Mouse (Mus musculus) embryonic facial prominence, embryonic 12.5 days (tissue): ENCODE data around the gene Mb21d2. TPM values are rescaled to one million over a fixed set of nuclear protein-coding genes. Genes with fewer than 3 reads are reported as not detected.

Experiments used
- ATAC-seq: fragments of 200-750 bp; cut with Nextera tagmentation; 2 replicates; pipeline ENCODE4 v1.8.0; 2017; ENCODE audit not compliant: insufficient number of reproducible peaks, insufficient read depth, low FRiP score, low TSS enrichment
- H3K27ac ChIP-seq: fragments of 300-500 bp; sonication (generic); 2 replicates; pipeline ENCODE4 v1.5.1; 2016; ENCODE audit warnings: mild to moderate bottlenecking
- H3K27me3 ChIP-seq: fragments of 300-500 bp; sonication (generic); 2 replicates; pipeline ENCODE4 v1.6.1; 2016; ENCODE audit warnings: mild to moderate bottlenecking, moderate library complexity
- H3K36me3 ChIP-seq: fragments of 300-500 bp; sonication (generic); 2 replicates; pipeline ENCODE4 v1.6.1; 2016; ENCODE audit warnings: mild to moderate bottlenecking
- H3K4me1 ChIP-seq: fragments of 300-500 bp; sonication (generic); 2 replicates; pipeline ENCODE4 v1.6.1; 2016
- H3K4me2 ChIP-seq: fragments of 300-500 bp; sonication (generic); replicated peaks from 2 replicates; pipeline ENCODE4 v1.6.1; 2016; ENCODE audit warnings: mild to moderate bottlenecking, moderate library complexity
- H3K4me3 ChIP-seq: fragments of 300-500 bp; sonication (generic); 2 replicates; pipeline ENCODE4 v1.5.1; 2016; ENCODE audit warnings: mild to moderate bottlenecking
- H3K9ac ChIP-seq: fragments of 300-500 bp; sonication (generic); 2 replicates; pipeline ENCODE4 v1.6.1; 2016; ENCODE audit warnings: mild to moderate bottlenecking, moderate library complexity
- H3K9me3 ChIP-seq: fragments of 300-500 bp; sonication (generic); 2 replicates; pipeline ENCODE4 v1.6.1; 2016; ENCODE audit warnings: mild to moderate bottlenecking, moderate library complexity
- WGBS: fragments of 180-500 bp; shearing (Covaris S2); methylation state at CpG from one replicate; pipeline ENCODE4 v1.1.7; 2016; 5-methylcytosine and 5-hydroxymethylcytosine counted together
- polyA plus RNA-seq: library from polyadenylated mRNA; unstranded; fragments of >200 nt; fragmentation: Nextera tagmentation; extraction: Ambion mirVana; gene quantifications from 2 replicates; pipeline ENCODE4 v1.2.1, GENCODE M21; 2016

Gene Mb21d2
- polyA plus RNA-seq, 1 experiment from 2014 or later: 10.4 TPM

DNA sequence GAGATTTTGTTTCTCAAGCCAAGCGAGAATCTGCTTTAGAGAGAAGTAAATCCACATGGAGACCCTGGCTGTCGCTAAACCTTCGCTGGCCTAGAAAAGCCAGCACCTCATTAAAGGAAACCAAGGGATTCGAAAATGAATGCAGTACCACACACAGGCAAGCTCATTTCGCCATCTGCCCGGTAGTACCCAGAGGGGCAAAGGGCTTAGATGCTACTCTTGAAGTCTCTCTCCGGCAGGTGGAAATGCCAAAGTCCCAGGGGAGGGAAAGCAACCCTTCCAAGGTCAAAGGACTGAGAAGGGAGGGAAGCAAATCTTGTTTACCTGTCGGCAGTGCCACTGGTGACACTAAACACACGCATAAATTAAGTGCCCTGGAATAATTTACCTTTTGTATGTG lies 2.1 kb downstream of the Mb21d2 start:
- no peak for ATAC-seq
- H3K4me2 ChIP-seq: peak overlapping the region; percentile 59
- WGBS: 33% methylated on average over 9 of the region's 9 CpGs
- H3K36me3 ChIP-seq: no peaks in the 10 kb centered on the region
- peak overlapping the region; percentile 68 for H3K4me3 ChIP-seq
- H3K9me3 ChIP-seq: no peaks in the 10 kb centered on the region
- H3K4me1 ChIP-seq: peaks cover 12% of the 10 kb centered on the region
- no peak overlapping the region for H3K9ac ChIP-seq
- no peaks in the 10 kb centered on the region for H3K27me3 ChIP-seq
- no peak overlapping the region for H3K27ac ChIP-seq

GRCm38 (mm10) chr16:28919320-28919885 lies 10.1 kb downstream of the Mb21d2 start:
- no peak overlapping the region for H3K9ac ChIP-seq
- ATAC-seq: peak; percentile 29; the same call in 1 of the 2 replicates
- 56% methylated on average over 11 of the region's 11 CpGs for WGBS

GRCm38 (mm10) chr16:28915362-28915761 lies 14.1 kb downstream of the Mb21d2 start:
- H3K36me3 ChIP-seq: no peaks in the 10 kb centered on the region
- H3K27ac ChIP-seq: no peak overlapping the region
- H3K4me3 ChIP-seq: no peak overlapping the region
- H3K9ac ChIP-seq: no peak overlapping the region
- H3K27me3 ChIP-seq: no peaks in the 10 kb centered on the region
- WGBS: 86% methylated on average over 7 of the region's 7 CpGs
- no peaks in the 10 kb centered on the region for H3K9me3 ChIP-seq
- H3K4me2 ChIP-seq: no peak overlapping the region
- peaks cover 3% of the 10 kb centered on the region; the same call in 1 of the 2 replicates for H3K4me1 ChIP-seq
- ATAC-seq: no peak

More at GRCm38 (mm10) chr16:28919320-28919885, 10.1 kb downstream of the Mb21d2 start:
- Histone ChIP-seq H3K27ac (no peak overlapping the region), H3K27me3 (no peaks in the 10 kb centered on the region), H3K4me1 (peaks cover 3% of the 10 kb centered on the region; the same call in 1 of the 2 replicates), H3K4me2 (no peak overlapping the region), H3K36me3 (no peaks in the 10 kb centered on the region), H3K4me3 (no peak overlapping the region), H3K9me3 (no peaks in the 10 kb centered on the region)

DNA sequence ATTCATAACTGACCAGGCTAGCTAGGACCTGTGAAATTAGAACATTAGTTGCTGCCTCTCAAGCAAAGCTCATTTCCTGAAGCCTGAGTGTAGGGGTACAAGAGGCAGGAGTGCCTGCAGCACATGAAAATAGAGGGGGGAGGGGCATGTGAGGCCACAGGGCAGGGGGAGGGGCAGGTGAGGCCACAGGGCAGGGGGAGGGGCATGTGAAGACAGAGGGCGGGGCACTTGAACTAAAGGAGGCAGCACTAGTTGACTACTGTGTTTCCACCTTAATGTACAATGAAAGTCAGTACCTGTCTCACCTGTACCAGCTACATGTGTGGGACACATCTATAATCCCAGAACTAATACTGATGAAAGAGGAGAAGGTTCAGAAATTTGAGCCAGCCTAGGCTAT lies 14.8 kb downstream of the Mb21d2 start:
- no peak overlapping the region for H3K4me3 ChIP-seq
- no peak for ATAC-seq
- no peaks in the 10 kb centered on the region for H3K36me3 ChIP-seq
- 69% methylated on average over 1 of the region's 1 CpGs for WGBS
- no peak overlapping the region for H3K9ac ChIP-seq
- H3K9me3 ChIP-seq: no peaks in the 10 kb centered on the region
- H3K4me1 ChIP-seq: peaks cover 3% of the 10 kb centered on the region; the same call in 1 of the 2 replicates
- H3K27ac ChIP-seq: no peak overlapping the region
- H3K27me3 ChIP-seq: no peaks in the 10 kb centered on the region
- H3K4me2 ChIP-seq: no peak overlapping the region

DNA sequence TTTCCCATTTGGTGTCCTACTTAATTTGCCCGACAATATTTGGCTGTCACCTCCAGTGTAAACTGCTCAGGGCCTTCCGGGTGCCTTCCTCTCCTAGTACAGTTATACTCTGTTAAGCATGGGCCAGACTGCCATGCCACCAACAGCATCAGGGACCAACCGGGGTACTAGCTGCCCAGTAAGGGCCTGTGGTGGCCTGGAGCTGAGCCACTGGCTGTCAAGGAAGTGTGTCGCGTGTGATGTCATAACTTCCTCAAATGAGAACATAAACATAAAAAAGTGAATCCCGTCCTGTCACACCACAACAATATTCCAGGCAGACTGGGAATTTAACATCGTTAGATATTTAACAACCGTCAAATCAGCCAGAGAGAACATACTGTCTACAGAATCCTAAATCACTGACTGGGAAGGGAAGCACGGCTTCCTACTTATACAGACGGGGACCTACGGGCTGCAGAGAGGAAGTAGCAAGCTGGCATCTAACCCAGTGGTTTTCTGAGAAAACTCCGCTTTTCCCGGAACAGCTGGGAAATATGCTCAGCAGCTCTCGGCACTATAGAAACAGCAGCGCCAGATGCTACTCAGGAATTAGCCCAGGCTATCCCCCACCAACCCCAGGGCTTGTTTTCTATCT lies 17.9 kb downstream of the Mb21d2 start:
- no peaks in the 10 kb centered on the region for H3K27me3 ChIP-seq
- H3K9me3 ChIP-seq: no peaks in the 10 kb centered on the region
- no peaks in the 10 kb centered on the region for H3K36me3 ChIP-seq
- 89% methylated on average over 15 of the region's 15 CpGs for WGBS
- no peak for ATAC-seq
- no peak overlapping the region for H3K9ac ChIP-seq
- H3K27ac ChIP-seq: no peak overlapping the region
- 0 out of 2 replicates have a peak, but pooled peaks cover under 1% of the 10 kb centered on the region for H3K4me1 ChIP-seq
- no peak overlapping the region for H3K4me2 ChIP-seq
- no peak overlapping the region for H3K4me3 ChIP-seq

- no peak overlapping the region for H3K4me3 ChIP-seq
- H3K36me3 ChIP-seq: peaks cover 5% of the 10 kb centered on the region; the same call in 1 of the 2 replicates
- no peak overlapping the region for H3K9ac ChIP-seq
- no peaks in the 10 kb centered on the region for H3K27me3 ChIP-seq
- no peaks in the 10 kb centered on the region for H3K9me3 ChIP-seq
- no peak overlapping the region for H3K27ac ChIP-seq
- WGBS: 62% methylated on average over 7 of the region's 7 CpGs
- H3K4me2 ChIP-seq: no peak overlapping the region
- ATAC-seq: no peak
- H3K4me1 ChIP-seq: 0 out of 2 replicates have a peak, but pooled peaks cover 10% of the 10 kb centered on the region
These were observed 22.9 kb downstream of the Mb21d2 start for GRCm38 (mm10) chr16:28906370-28907275.

GRCm38 (mm10) chr16:28905567-28906289 lies 23.7 kb downstream of the Mb21d2 start:
- Histone ChIP-seq H3K27me3 (no peaks in the 10 kb centered on the region), H3K4me2 (no peak overlapping the region), H3K36me3 (peaks cover 5% of the 10 kb centered on the region; the same call in 1 of the 2 replicates), H3K9me3 (no peaks in the 10 kb centered on the region), H3K27ac (no peak overlapping the region), H3K4me1 (0 out of 2 replicates have a peak, but pooled peaks cover 10% of the 10 kb centered on the region), H3K9ac (no peak overlapping the region), H3K4me3 (no peak overlapping the region)
- WGBS: 83% methylated on average over 11 of the region's 11 CpGs
- ATAC-seq: no peak

DNA sequence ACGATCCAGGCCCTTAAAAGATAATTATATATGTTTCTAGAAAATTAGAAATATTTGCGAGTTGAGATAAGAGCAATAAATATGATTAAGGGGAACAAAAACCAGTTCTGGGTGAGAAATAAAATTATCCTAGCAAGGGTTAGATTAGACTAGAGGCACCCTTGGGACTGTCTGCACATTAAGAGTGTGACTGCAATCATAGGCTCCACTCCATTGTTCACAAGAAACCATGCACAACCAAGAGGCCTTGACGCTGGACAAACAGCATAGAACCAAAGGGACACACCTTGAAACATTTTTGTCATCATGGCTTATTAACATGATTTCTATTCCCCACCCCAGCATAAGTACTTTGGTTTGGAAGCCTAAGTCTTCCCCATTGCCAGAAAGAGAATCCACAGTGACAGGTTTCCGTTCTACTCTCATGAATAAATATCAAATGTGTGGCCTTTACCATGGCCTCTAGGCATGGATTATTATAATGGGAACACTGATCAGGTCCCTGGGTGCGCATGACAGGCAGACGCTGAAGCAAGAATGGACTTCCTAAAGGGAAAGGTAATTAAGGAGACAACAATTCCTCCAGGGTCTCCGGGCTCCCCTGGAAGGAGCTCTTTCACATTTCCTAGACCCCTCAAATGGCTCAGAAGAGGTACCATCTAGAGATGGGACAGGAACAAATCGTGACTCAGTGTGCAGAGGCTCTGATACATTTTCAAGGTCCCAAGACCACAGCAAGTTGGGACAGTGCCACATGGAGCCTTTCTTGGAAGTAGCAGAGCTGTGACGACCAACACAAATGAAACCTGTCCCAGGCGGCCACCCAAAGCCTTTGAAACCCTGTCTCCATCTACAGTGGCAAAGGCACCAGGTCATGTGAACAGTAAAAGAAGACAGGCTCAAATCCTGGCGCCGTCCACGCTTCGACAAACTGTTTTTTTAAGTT lies 26.6 kb downstream of the Mb21d2 start:
- 80% methylated on average over 14 of the region's 14 CpGs for WGBS
- no peak for ATAC-seq

GRCm38 (mm10) chr16:28899161-28899540 lies 30.3 kb downstream of the Mb21d2 start:
- Histone ChIP-seq H3K4me3 (no peak overlapping the region), H3K4me1 (peaks cover 25% of the 10 kb centered on the region), H3K27ac (no peak overlapping the region), H3K27me3 (no peaks in the 10 kb centered on the region), H3K4me2 (no peak overlapping the region), H3K9me3 (no peaks in the 10 kb centered on the region), H3K36me3 (peaks cover 5% of the 10 kb centered on the region; the same call in 1 of the 2 replicates), H3K9ac (no peak overlapping the region)
- 54% methylated on average over 4 of the region's 4 CpGs for WGBS
- no peak for ATAC-seq

More for the DNA sequence above, 26.6 kb downstream of the Mb21d2 start:
- Histone ChIP-seq H3K27ac (no peak overlapping the region), H3K4me2 (no peak overlapping the region), H3K9ac (no peak overlapping the region), H3K4me1 (peaks cover 22% of the 10 kb centered on the region), H3K36me3 (peaks cover 5% of the 10 kb centered on the region; the same call in 1 of the 2 replicates), H3K4me3 (no peak overlapping the region), H3K27me3 (no peaks in the 10 kb centered on the region), H3K9me3 (no peaks in the 10 kb centered on the region)

DNA sequence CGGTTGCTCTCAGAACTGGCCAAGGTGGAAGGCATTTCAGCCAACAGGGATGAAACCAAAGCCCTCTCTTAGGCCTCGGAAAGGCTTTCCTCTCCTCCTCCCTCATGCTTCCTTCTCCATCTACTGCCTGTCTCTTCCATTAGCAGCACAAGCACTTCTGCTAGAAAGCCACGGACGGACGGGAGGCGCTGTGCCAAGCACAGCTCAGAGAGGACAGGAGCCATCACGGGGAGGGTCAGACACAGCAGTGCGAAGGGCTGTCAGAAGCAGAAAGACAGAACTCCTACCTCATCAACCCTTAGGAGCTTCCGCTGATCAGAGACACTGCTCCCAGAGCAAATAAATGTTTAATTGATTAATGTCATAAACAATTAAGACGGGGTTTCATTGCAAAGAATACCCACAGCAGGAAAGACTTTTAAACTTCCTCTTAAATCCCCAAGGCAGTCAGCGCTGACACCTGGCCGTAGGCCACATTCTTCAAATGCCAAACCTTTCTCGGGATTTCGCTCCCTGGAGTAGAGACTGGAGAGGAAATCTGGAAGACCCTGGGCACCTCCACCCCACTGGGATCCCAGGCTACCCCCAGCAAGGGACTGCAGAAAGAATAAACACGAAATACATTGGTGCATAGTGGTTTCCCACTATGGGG lies 30.8 kb downstream of the Mb21d2 start:
- Histone ChIP-seq H3K36me3 (peaks cover 5% of the 10 kb centered on the region; the same call in 1 of the 2 replicates), H3K27me3 (no peaks in the 10 kb centered on the region), H3K9ac (no peak overlapping the region), H3K27ac (no peak overlapping the region), H3K4me1 (peaks cover 25% of the 10 kb centered on the region), H3K9me3 (no peaks in the 10 kb centered on the region), H3K4me3 (no peak overlapping the region), H3K4me2 (no peak overlapping the region)
- WGBS: 17% methylated on average over 15 of the region's 15 CpGs
- no peak for ATAC-seq
